Mouse (Mus musculus) liver, postnatal 0 days (tissue): ENCODE measurements around the gene Tlk1. TPM values are rescaled to one million over a fixed set of nuclear protein-coding genes. Genes with fewer than 3 reads are reported as not detected.
"Not testable (repeated sequence)": the region's sequence is repeated elsewhere in the genome, so short reads cannot be mapped to it uniquely, and the experiment has no call there.

Experiments
- ATAC-seq: fragments of 200-750 bp; cut with Nextera tagmentation; 2 replicates; pipeline ENCODE4 v1.8.0; 2017; ENCODE audit warnings: mild to moderate bottlenecking, moderate library complexity
- DNase-seq: peaks from one replicate; pipeline ENCODE4 v3.0.0-alpha.2; 2016
- H3K27ac ChIP-seq: fragments of 300-500 bp; sonication (generic); 2 replicates; pipeline ENCODE4 v1.5.1; 2014; ENCODE audit warnings: antibody characterized with exemption, moderate library complexity, mild to moderate bottlenecking, low read depth
- H3K27me3 ChIP-seq: fragments of 300-500 bp; sonication (generic); 2 replicates; pipeline ENCODE4 v1.6.1; 2014; ENCODE audit warnings: low read length, control low read depth, mixed read lengths; ENCODE audit not compliant: insufficient read depth
- H3K36me3 ChIP-seq: fragments of 300-500 bp; sonication (generic); replicated peaks from 2 replicates; pipeline ENCODE4 v1.6.1; 2014; ENCODE audit warnings: mild to moderate bottlenecking, control low read depth, low read length, moderate library complexity, mixed read lengths; ENCODE audit not compliant: insufficient read depth
- H3K4me1 ChIP-seq: fragments of 300-500 bp; sonication (generic); 2 replicates; pipeline ENCODE4 v1.6.1; 2014; ENCODE audit warnings: antibody characterized with exemption, mild to moderate bottlenecking, control low read depth; ENCODE audit not compliant: insufficient read depth
- H3K4me2 ChIP-seq: fragments of 300-500 bp; sonication (generic); 2 replicates; pipeline ENCODE4 v1.6.1; 2014; ENCODE audit warnings: low read depth, mild to moderate bottlenecking, low read length, moderate library complexity, mixed read lengths
- H3K4me3 ChIP-seq: fragments of 300-500 bp; sonication (generic); 2 replicates; pipeline ENCODE4 v1.5.1; 2014; ENCODE audit warnings: low read depth, low read length
- H3K9ac ChIP-seq: fragments of 300-500 bp; sonication (generic); replicated peaks from 2 replicates; pipeline ENCODE4 v1.6.1; 2014; ENCODE audit warnings: mild to moderate bottlenecking, moderate library complexity
- H3K9me3 ChIP-seq: fragments of 300-500 bp; sonication (generic); 2 replicates; pipeline ENCODE4 v1.6.1; 2016; ENCODE audit warnings: mild to moderate bottlenecking, control low read depth, low read length, mixed read lengths
- CTCF ChIP-seq: sonication (generic); IDR thresholded peaks from 2 replicates; pipeline ENCODE4 v1.5.1; 2016; ENCODE audit warnings: antibody characterized with exemption, low read depth
- EP300 ChIP-seq: IDR thresholded peaks from 2 replicates; pipeline ENCODE4 v1.6.1; 2016; ENCODE audit warnings: antibody characterized with exemption, low read depth, mild to moderate bottlenecking
- WGBS: fragments of 180-500 bp; shearing (Covaris S2); extraction: QIAGEN DNeasy Blood & Tissue Kit; methylation state at CpG from one replicate; pipeline ENCODE4 v1.1.7; 2014; ENCODE audit not compliant: insufficient replicate concordance; 5-methylcytosine and 5-hydroxymethylcytosine counted together
- polyA plus RNA-seq: library from polyadenylated mRNA; unstranded; fragments of >200 nt; fragmentation: Nextera tagmentation; extraction: Ambion mirVana; gene quantifications from 2 replicates; pipeline ENCODE4 v1.2.1, GENCODE M21; 2015

Gene Tlk1
- polyA plus RNA-seq, 1 experiment from 2014 or later: 25.3 TPM

DNA sequence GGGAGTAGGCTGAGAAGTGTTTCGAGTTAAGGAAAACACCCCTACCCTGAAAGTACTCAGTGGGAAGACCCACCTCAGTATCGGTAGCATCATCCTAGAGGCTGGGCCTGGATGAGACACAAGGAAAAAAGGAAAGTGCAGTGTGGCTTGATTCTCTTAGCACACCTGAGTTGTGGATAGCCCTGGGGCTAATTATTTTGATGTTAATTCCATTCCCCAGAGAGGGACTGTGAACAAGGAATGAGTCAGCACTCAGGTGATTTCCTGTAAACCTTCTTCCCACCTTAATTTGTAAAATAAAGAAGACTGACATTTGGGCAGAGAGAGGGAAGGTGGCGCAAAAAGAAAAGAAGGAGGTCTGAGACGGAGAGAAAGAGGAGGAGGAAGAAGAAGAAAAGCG is 19.5 kb downstream of the Tlk1 start:
- Histone ChIP-seq H3K27ac (no peak overlapping the region), H3K27me3 (no peaks in the 10 kb centered on the region), H3K9ac (no peak overlapping the region), H3K4me3 (no peak overlapping the region), H3K4me2 (no peak overlapping the region), H3K4me1 (peaks cover 7% of the 10 kb centered on the region), H3K36me3 (peaks cover 2% of the 10 kb centered on the region; the same call in 1 of the 2 replicates), H3K9me3 (no peaks in the 10 kb centered on the region)
- 97% methylated on average over 5 of the region's 5 CpGs for WGBS
- no peak for DNase-seq
- no peak for ATAC-seq
- no peak for TF ChIP-seq CTCF
- no peak for TF ChIP-seq EP300

DNA sequence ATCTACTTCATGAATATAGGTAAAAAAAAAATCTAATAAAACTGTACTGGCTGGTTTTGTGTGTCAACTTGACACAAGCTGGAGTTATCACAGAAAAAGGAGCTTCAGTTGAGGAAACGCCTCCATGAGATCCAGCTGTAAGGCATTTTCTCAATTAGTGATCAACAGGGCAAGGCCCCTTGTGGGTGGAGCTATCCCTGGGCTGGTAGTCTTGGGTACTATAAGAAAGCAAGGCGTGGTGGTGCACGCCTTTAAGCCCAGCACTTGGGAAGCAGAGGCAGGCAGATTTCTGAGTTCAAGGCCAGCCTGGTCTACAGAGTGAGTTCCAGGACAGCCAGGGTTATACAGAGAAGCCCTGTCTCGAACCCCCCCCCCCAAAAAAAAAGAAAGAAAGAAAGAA is 21.8 kb downstream of the Tlk1 start:
- H3K27ac ChIP-seq, H3K27me3 ChIP-seq, ATAC-seq, H3K4me2 ChIP-seq, DNase-seq, H3K4me1 ChIP-seq, H3K36me3 ChIP-seq, H3K9ac ChIP-seq, H3K9me3 ChIP-seq, H3K4me3 ChIP-seq: not testable (repeated sequence)
- 79% methylated on average over 4 of the region's 4 CpGs for WGBS

DNA sequence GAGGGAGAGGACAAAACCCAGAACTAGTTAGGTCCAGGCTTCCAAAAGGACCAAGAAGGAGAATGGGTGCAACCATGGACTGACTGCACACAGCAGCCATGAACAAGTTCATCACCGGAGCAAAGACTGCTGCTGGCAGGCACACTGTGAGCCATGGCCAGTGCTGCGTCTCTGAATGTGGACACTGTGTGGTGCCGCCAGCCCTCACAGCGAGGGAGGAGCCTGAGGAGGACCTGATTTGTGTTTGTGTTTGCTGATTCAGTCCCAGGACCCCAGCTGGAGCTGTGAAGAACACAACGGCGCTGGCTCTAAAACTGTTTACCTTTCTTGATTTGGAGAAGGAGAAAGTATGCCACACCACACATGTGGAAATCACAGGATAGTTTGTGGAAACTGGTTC is 22.9 kb downstream of the Tlk1 start:
- no peak overlapping the region for H3K9ac ChIP-seq
- no peaks in the 10 kb centered on the region for H3K9me3 ChIP-seq
- WGBS: 56% methylated on average over 6 of the region's 6 CpGs
- DNase-seq (peak; percentile 17), ATAC-seq (no peak)
- H3K4me2 ChIP-seq: no peak overlapping the region
- H3K27me3 ChIP-seq: no peaks in the 10 kb centered on the region
- H3K36me3 ChIP-seq: peaks cover 2% of the 10 kb centered on the region; the same call in 1 of the 2 replicates
- peak overlapping the region; percentile 13; the same call in 1 of the 2 replicates for H3K27ac ChIP-seq
- no peak overlapping the region for H3K4me3 ChIP-seq
- TF ChIP-seq EP300 (no peak), CTCF (no peak)
- H3K4me1 ChIP-seq: peaks cover 7% of the 10 kb centered on the region

DNA sequence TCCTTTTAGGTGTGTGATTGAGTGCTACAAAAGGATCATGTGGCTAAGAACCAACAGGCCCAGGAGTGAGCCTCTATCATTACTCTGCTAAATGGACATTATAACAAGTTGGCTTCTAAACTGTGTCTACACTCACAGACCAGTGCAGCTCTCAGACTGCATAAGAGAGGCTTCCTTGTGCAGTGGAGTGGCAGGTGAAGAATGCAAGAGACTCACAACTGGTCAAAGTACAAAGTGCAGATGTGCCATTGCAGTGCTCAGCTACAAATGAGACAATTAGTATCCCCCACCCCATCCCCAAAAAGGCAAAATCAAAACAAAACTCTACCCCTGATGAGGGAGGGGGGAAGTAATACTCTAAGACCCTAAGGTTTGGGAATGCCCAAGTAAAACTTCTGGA is 24.0 kb downstream of the Tlk1 start:
- no peak for DNase-seq
- no peak for ATAC-seq
- no peak overlapping the region for H3K4me2 ChIP-seq
- H3K4me3 ChIP-seq: no peak overlapping the region
- H3K9ac ChIP-seq: no peak overlapping the region
- H3K27me3 ChIP-seq: no peaks in the 10 kb centered on the region
- peaks cover 2% of the 10 kb centered on the region; the same call in 1 of the 2 replicates for H3K36me3 ChIP-seq
- H3K4me1 ChIP-seq: peaks cover 7% of the 10 kb centered on the region
- TF ChIP-seq CTCF: no peak
- TF ChIP-seq EP300: no peak
- no peak overlapping the region for H3K27ac ChIP-seq
- H3K9me3 ChIP-seq: no peaks in the 10 kb centered on the region

DNA sequence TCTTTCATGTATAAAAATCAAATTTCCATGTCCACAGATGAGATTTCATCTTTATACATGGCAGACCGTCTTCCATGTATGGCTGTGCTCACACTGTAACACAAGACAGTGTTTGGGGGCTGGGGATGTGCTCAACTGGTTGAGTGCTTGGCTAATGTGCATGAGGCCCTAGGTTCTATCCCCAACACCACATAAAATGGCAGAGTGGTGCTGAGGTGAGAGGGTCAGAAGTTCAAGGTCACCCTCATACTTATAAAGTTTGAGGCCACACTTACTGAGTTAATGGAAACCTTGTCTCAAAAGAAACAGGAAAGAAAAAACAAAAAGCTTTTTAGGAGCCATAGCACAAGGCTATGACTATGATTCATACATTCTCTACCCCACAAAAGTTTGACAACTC is 25.1 kb downstream of the Tlk1 start:
- H3K4me1 ChIP-seq: peaks cover 7% of the 10 kb centered on the region
- no peak overlapping the region for H3K4me2 ChIP-seq
- H3K4me3 ChIP-seq: no peak overlapping the region
- TF ChIP-seq EP300 (no peak), CTCF (no peak)
- DNase-seq: no peak
- H3K9me3 ChIP-seq: no peaks in the 10 kb centered on the region
- H3K36me3 ChIP-seq: 0 out of 2 replicates have a peak, but pooled peaks cover 2% of the 10 kb centered on the region
- 92% methylated on average over 1 of the region's 1 CpGs for WGBS
- H3K9ac ChIP-seq: no peak overlapping the region
- no peak for ATAC-seq
- no peak overlapping the region for H3K27ac ChIP-seq
- H3K27me3 ChIP-seq: no peaks in the 10 kb centered on the region

DNA sequence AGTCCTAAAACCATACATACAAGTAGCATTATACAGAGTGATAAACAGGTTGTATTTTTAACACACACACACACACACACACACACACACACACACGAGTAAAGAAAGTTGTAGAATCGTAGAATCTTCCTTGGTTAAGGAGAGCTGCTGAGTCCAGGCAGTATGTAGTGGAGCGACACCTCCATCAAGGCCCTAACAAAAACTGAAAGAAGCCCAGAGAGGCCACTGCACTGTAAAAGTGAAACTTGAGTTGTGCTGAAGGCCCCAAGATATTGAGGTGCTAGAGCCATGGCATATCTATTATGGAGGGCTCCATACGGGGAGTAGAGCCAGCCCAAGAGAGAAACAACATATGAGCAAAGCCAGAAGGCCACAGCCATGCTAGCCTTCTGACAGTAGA is 32.3 kb downstream of the Tlk1 start:
- H3K4me2 ChIP-seq: no peak overlapping the region
- H3K9ac ChIP-seq: no peak overlapping the region
- DNase-seq: no peak
- no peak for TF ChIP-seq EP300
- TF ChIP-seq CTCF: no peak
- H3K36me3 ChIP-seq: peaks cover 12% of the 10 kb centered on the region; the same call in 1 of the 2 replicates
- H3K4me3 ChIP-seq: no peak overlapping the region
- H3K27ac ChIP-seq: no peak overlapping the region
- H3K4me1 ChIP-seq: peaks cover 5% of the 10 kb centered on the region; the same call in 1 of the 2 replicates
- no peak for ATAC-seq
- no peaks in the 10 kb centered on the region for H3K27me3 ChIP-seq
- no peaks in the 10 kb centered on the region for H3K9me3 ChIP-seq
- WGBS: 79% methylated on average over 4 of the region's 4 CpGs

DNA sequence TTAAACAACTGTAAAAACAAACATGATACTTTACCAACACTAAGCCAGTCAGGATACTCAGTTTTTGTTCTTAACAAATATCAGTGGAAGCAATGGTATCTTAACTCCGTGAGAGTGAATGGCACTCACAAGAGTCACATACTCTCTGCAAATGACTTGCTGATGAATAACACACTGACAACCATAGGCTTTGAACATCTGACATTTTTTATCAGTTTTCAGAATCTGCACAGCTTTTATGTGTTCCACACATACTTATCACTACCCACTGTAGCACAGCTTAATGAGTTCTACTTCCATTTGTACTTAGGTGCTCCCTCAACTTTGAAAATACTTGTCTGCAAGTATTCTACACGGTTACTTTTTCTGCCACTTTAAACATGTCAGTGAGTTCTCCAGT is 35.3 kb downstream of the Tlk1 start:
- H3K9me3 ChIP-seq: no peaks in the 10 kb centered on the region
- H3K9ac ChIP-seq: no peak overlapping the region
- H3K4me3 ChIP-seq: no peak overlapping the region

More for the DNA sequence above, 35.3 kb downstream of the Tlk1 start:
- Histone ChIP-seq H3K36me3 (peaks cover 15% of the 10 kb centered on the region; the same call in 1 of the 2 replicates), H3K27me3 (no peaks in the 10 kb centered on the region), H3K4me2 (no peak overlapping the region), H3K4me1 (peaks cover 5% of the 10 kb centered on the region; the same call in 1 of the 2 replicates), H3K27ac (no peak overlapping the region)
- WGBS: 87% methylated on average over 2 of the region's 2 CpGs
- TF ChIP-seq EP300 (no peak), CTCF (no peak)
- no peak for DNase-seq
- no peak for ATAC-seq
